8 mouse cellular contexts compared by ENCODE assay signal in the genomic region with DNA sequence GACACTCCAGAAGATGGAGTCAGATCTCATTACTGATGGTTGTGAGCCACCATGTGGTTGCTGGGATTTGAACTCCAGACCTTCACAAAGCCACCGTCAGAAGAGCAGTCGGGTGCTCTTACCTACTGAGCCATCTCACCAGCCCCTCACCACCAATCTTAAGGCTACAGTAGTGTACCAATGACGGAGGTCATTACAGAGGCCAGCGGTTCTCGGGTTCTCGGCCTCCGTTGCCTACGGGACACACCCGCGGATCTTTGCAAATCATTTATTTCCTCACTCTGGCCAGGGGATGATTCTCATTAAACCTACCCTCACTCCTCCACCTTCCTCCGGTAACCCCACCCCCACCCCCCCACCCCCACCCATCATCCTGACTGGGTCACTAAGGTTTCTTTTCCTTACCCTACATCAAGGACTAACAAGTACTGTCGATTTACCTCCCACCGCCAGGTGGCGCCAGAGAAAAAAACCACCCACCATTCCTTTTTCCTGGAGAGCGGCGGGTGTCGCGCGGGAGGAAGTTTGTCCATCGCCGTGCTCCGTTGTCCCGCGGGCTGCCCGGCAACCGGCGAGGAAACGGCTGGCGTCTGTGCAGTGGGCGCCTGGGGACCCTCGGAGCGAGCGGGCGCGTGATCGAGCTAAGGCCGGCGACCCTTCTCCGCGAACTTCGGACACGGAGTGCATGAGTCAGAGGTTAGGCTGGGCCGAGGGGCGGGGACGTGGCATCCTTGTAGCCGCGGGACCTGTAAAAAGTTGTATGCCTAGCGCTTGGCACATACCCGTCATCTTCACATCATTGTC. TPM values are rescaled to one million over a fixed set of nuclear protein-coding genes. Genes with fewer than 3 reads are reported as not detected.
A peak's percentile ranks its signal among the peaks of the same experiment; 100 is the strongest.
DNase-seq lines count a peak whose midpoint lies in the region; ATAC-seq lines count a peak whose summit lies in the region.

A gene (plus strand): TSS at position 496 of the 804 bp plus-strand sequence.

- WGBS in hindbrain, embryonic 11.5 days: 4% methylated on average over 47 of the region's 49 CpGs

- peak within 1 kb of the TSS; percentile 61 for H3K4me3 ChIP-seq in hindbrain, embryonic 11.5 days (ENCODE audit: low read depth, low read length)

- no peaks in the 10 kb centered on the region for H3K36me3 ChIP-seq in hindbrain, embryonic 11.5 days (ENCODE audit: control insufficient read depth, insufficient read depth, low read length)

- no peaks in the 10 kb centered on the region for H3K27me3 ChIP-seq in hindbrain, embryonic 11.5 days (ENCODE audit: control insufficient read depth, insufficient read depth, low read length)

- peak; percentile 83 for DNase-seq in MN1 (ENCODE audit: low spot score)
- DNase-seq in cerebellum, adult 9-10 months: peak; percentile 92
- DNase-seq in frontal cortex, adult 2 months (ENCODE audit: extremely low spot score in 1 of 2, low spot score in 1 of 2): peak; percentile 84 to 97
- DNase-seq in hindbrain, embryonic 11.5 days (ENCODE audit: low spot score): peak; percentile 98
- DNase-seq in layer of hippocampus, postnatal 10 days (ENCODE audit: low spot score in 2 of 2): peak; percentile 97
- peak; percentile 96 for DNase-seq in lung, postnatal 10 days
- DNase-seq in ovary, postnatal 36 days (ENCODE audit: low spot score): peak; percentile 94
- peak; percentile 94 for DNase-seq in thymus, postnatal 25 days

- no peak within 1 kb of the TSS for H3K27ac ChIP-seq in hindbrain, embryonic 11.5 days (ENCODE audit: low read depth, low read length)

- peak; percentile 85 for ATAC-seq in hindbrain, embryonic 11.5 days (ENCODE audit: low FRiP score)

- H3K4me1 ChIP-seq in hindbrain, embryonic 11.5 days (replicated peaks; ENCODE audit: control insufficient read depth, insufficient read depth, low read length): no peaks in the 10 kb centered on the region; the same call in 1 of the 2 replicates

- H3K9ac ChIP-seq in hindbrain, embryonic 11.5 days (ENCODE audit: low read depth, low read length): peak within 1 kb of the TSS; percentile 74

- H3K9me3 ChIP-seq in hindbrain, embryonic 11.5 days (ENCODE audit: control insufficient read depth, low read length): no peaks in the 10 kb centered on the region

- peak within 1 kb of the TSS; percentile 48 for H3K4me2 ChIP-seq in hindbrain, embryonic 11.5 days (replicated peaks; ENCODE audit: low read depth, low read length)

RNA-seq across cellular contexts. Expression of the gene that starts here (rescaled TPM):
- polyA plus RNA-seq in frontal cortex, adult 2 months (2012; rRNA removed): 19.9 and 20.3 TPM in 2 replicates
- 13.3 and 15.8 TPM in 2 replicates for polyA plus RNA-seq in hindbrain, embryonic 11.5 days (2014; fragmentation: Nextera tagmentation; extraction: Ambion mirVana)
- total RNA-seq in layer of hippocampus, postnatal 10 days (2021): 10 to 100 TPM; 14.1 to 15.8 TPM
